Mouse (Mus musculus): ENCODE data around the gene Grm2.

DNA sequence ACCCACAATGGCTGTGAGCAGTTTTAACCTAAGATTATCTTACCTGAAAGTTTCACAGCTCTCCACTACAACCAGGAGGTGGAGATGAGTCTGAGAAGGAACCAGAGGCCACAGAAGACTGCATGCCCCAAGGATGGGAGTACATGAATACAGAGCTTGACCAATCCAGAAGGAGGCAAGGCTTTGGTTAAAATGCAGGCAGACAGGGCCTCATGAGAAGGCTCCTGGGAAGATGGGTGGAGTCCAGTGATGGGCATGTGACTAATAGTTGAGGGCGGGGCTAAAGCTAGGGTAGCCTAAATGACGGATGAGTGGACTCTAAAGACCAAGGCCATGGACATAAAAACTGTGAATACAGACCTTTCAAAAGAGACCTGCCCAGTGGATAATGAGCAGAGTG, 29.6 kb downstream of the Grm2 start, which contains the start of gene Iqcf6:
- TF ChIP-seq CTCF (IDR thresholded peaks at IDR 0.05) (no peak), POLR2A (IDR thresholded peaks at IDR 0.05; ENCODE audit: insufficient read depth, low read depth, low read length) (no peak), EP300 (IDR thresholded peaks at IDR 0.05; ENCODE audit: insufficient read depth, low read depth, low read length) (no peak)

Data from heart, adult 2 months (tissue).